Mouse (Mus musculus): ENCODE measurements around the gene Sh3d21. TPM values are rescaled to one million over a fixed set of nuclear protein-coding genes. Genes with fewer than 3 reads are reported as not detected.
A peak's percentile ranks its signal among the peaks of the same experiment; 100 is the strongest.
"Not testable (repeated sequence)": the region's sequence is repeated elsewhere in the genome, so short reads cannot be mapped to it uniquely, and the experiment has no call there.

The Sh3d21 gene
- polyA plus RNA-seq, 1 experiment from 2014 or later: 1.5 TPM

DNA sequence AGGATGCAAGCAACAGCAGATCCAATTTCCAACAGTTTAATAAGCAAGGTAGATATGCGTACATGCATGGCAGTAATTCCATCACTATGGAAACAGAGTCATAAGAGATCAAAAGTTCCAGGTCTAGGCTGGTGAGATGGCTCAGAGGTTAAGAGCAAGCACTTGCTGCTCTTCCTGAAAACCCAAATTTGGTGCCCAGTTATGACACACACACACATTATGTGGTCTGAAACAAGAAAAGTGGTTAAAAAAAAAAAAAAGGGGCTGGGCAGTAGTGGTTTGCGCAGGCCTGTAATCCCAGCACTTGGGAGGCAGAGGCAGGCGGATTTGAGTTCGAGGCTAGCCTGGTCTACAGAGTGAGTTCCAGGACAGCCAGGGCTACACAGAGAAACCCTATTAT lies 31.6 kb upstream of the Sh3d21 start:
- Histone ChIP-seq H3K4me1 (peaks cover 6% of the 10 kb centered on the region), H3K36me3 (replicated peaks) (peaks cover 96% of the 10 kb centered on the region), H3K4me3 (no peak overlapping the region), H3K27me3 (ENCODE audit: poor library complexity, severe bottlenecking) (no peaks in the 10 kb centered on the region), H3K27ac (no peak overlapping the region), H3K9me3 (no peaks in the 10 kb centered on the region)
- no peak for DNase-seq (ENCODE audit: extremely low spot score, low spot score)
- 90% methylated on average over 4 of the region's 4 CpGs for WGBS

DNA sequence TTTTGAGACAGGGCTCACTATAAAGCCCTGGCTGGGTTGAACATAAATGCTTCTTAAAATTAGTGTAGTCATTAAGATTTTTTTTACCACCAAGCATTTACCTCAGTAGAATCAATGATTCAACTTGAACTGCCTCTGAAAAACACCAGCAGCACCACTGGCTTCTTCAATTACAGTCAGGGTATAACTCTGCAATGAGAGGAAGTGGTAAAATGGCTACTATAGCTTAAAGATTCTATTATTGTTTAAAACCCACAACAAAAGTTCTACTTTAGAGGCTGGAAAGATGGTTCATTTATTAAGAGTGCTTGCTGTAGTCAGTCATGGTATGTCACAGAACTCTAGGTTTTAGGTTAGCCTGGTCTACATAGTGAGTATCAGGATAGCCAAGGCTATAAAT lies 30.9 kb upstream of the Sh3d21 start:
- Histone ChIP-seq H3K4me3 (no peak overlapping the region), H3K27ac (no peak overlapping the region), H3K27me3 (ENCODE audit: poor library complexity, severe bottlenecking) (no peaks in the 10 kb centered on the region), H3K4me1 (no peaks in the 10 kb centered on the region), H3K9me3 (no peaks in the 10 kb centered on the region), H3K36me3 (replicated peaks) (peaks cover 96% of the 10 kb centered on the region)
- no peak for DNase-seq (ENCODE audit: extremely low spot score, low spot score)

DNA sequence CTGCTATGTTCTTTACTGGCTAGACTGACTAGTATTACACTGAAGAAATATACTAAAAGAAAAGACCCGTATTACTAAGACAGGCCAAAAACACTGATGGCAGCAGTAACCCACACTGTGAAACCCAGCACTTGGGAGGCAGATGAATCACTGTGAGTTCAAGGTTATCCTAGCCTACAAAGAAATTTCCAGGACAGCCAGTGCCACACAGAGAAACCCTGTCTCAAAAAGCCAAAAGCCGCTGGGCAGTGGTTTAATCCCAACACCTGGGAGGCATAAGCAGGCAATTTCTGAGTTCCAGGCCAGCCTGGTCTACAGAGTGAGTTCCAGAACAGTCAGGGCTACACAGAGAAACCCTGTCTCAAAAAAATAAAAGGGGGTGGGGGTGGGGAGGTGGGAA lies 27.3 kb upstream of the Sh3d21 start:
- Histone ChIP-seq H3K27ac (no peak overlapping the region), H3K27me3 (ENCODE audit: poor library complexity, severe bottlenecking) (no peaks in the 10 kb centered on the region), H3K36me3 (replicated peaks) (peaks cover 95% of the 10 kb centered on the region), H3K4me1 (no peaks in the 10 kb centered on the region), H3K4me3 (no peak overlapping the region), H3K9me3 (no peaks in the 10 kb centered on the region)
- DNase-seq (ENCODE audit: extremely low spot score, low spot score): no peak
- 85% methylated on average over 2 of the region's 2 CpGs for WGBS

DNA sequence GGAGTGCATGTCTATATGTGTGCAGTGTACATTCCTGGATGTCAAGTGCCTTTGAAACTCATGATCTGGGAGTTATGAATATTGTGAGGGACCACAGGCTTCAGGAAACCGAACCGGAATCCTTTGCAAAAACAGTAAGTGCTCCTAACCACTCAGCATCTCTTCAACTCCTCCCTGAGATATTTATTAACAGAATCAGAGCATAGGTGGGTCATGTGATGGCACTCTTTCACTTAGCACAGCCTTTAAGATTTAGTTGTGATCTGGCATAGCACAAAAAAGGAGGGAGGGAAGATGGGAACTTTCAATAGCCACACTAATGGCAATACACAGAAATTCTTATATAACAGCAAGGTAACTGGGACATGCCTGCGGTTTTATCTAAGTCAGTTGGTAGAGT lies 23.8 kb upstream of the Sh3d21 start:
- no peaks in the 10 kb centered on the region for H3K27me3 ChIP-seq (ENCODE audit: poor library complexity, severe bottlenecking)
- WGBS: 98% methylated on average over 3 of the region's 3 CpGs
- H3K4me1 ChIP-seq: no peaks in the 10 kb centered on the region
- no peaks in the 10 kb centered on the region for H3K9me3 ChIP-seq
- H3K27ac ChIP-seq: no peak overlapping the region
- DNase-seq (ENCODE audit: extremely low spot score, low spot score): no peak
- H3K36me3 ChIP-seq (replicated peaks): peaks cover 95% of the 10 kb centered on the region
- H3K4me3 ChIP-seq: no peak overlapping the region

DNA sequence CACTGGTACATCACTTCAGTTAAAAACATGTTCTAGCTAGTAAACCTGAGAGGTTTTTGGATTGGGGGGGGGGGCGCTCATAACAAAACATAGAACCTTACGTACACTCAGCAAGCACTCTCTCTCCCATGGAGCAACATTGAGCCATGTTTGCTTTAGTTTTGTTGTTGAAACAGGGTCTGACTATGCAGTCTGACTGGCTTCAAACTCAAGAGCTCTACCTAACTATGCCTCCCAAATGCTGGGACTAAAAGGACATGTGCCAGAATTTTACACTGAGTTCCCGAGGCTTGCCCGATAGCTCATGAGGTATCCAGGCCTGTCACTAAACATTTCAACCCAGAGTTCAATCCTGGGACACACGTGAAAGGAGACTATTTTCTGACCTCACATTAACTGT lies 19.7 kb upstream of the Sh3d21 start:
- DNase-seq (ENCODE audit: extremely low spot score, low spot score): no peak
- no peak overlapping the region for H3K4me3 ChIP-seq
- peaks cover 97% of the 10 kb centered on the region for H3K36me3 ChIP-seq (replicated peaks)
- no peak overlapping the region for H3K27ac ChIP-seq
- H3K27me3 ChIP-seq (ENCODE audit: poor library complexity, severe bottlenecking): no peaks in the 10 kb centered on the region
- H3K4me1 ChIP-seq: no peaks in the 10 kb centered on the region
- WGBS: 94% methylated on average over 5 of the region's 5 CpGs
- H3K9me3 ChIP-seq: no peaks in the 10 kb centered on the region

DNA sequence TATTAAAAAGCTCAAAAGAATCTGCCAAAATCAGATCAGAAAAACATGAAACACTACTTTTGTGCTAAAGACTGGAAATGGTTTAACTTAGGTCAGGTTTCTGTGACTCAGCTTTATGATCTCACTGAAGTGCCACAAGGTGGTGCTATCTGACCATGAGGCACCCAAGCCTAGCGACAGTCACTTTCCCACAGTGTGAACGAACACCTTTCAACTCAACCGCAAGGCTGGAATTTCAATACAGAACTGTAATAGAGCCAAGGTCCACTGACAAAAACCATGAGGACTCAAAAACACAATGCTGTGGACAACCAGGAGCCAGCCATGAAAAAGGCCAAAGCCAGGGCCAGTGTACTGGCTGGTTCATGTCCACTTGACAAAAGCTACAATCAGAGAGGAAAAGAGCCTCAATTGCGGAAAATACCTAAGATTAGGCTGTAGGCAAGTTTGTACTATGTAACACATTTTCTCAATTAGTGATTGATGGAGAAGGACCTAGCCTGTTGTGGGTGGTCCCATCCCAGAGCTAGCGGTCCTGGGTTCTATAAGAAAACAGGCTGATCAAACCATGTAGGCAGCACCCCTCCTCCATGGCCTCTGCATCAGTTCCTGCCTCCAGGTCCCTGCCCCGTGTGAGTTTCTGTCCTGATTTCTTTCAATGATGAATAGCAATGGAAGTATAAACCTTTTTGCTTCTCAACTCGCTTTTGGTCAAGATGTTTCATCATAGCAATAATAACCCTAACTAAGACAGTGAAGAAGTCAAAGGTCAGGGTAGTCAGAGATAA lies 18.1 kb upstream of the Sh3d21 start:
- Histone ChIP-seq H3K27ac (no peak overlapping the region), H3K27me3 (ENCODE audit: poor library complexity, severe bottlenecking) (no peaks in the 10 kb centered on the region), H3K4me3 (no peak overlapping the region), H3K4me1 (no peaks in the 10 kb centered on the region), H3K36me3 (replicated peaks) (peaks cover 96% of the 10 kb centered on the region), H3K9me3 (no peaks in the 10 kb centered on the region)
- WGBS: 78% methylated on average over 7 of the region's 7 CpGs
- no peak for DNase-seq (ENCODE audit: extremely low spot score, low spot score)

DNA sequence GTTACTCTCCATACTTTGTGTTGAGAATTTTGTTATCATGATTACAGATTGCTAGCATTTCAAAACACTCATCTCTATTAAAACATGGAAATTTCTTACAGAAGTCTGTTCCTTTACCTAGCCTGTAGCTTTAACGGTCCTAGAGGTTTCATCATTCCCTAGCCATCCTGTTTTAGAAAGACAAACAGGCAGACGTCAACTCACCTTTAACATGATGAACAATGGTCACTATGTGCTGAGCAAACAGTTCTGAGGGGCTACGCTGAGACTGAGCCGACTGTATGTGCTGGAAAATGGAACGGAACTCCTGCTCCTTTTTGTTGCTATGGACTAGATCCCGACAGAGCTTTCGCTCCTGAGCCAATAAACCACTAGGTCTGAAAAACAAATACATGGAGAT lies 12.7 kb upstream of the Sh3d21 start:
- H3K36me3 ChIP-seq (replicated peaks): peaks cover 97% of the 10 kb centered on the region

DNA sequence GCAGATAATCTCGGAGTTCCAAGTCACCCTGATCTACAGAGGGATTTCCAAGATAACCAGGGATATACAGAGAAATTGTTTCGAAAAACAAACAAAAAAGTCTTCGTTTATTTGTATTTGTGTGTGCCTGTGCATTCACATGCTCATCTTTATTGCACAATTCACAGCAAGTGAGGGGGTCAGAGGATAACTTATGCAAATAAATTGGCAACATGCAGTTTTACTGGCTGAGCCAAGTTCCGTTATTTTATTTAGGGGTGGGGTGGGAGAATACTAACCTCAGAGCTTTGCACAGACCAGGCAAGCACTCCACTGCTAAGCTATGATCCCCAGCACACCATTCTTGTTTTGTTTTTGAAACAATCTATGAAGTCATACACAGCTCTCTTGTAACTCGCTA lies 10.5 kb upstream of the Sh3d21 start:
- DNase-seq (ENCODE audit: extremely low spot score, low spot score): no peak
- H3K36me3 ChIP-seq (replicated peaks): peaks cover 97% of the 10 kb centered on the region

More for the DNA sequence above, 12.7 kb upstream of the Sh3d21 start:
- not testable (repeated sequence) for DNase-seq (ENCODE audit: extremely low spot score, low spot score); H3K27ac ChIP-seq; H3K27me3 ChIP-seq (ENCODE audit: poor library complexity, severe bottlenecking); H3K9me3 ChIP-seq; H3K4me1 ChIP-seq; H3K4me3 ChIP-seq
- 94% methylated on average over 7 of the region's 7 CpGs for WGBS

DNA sequence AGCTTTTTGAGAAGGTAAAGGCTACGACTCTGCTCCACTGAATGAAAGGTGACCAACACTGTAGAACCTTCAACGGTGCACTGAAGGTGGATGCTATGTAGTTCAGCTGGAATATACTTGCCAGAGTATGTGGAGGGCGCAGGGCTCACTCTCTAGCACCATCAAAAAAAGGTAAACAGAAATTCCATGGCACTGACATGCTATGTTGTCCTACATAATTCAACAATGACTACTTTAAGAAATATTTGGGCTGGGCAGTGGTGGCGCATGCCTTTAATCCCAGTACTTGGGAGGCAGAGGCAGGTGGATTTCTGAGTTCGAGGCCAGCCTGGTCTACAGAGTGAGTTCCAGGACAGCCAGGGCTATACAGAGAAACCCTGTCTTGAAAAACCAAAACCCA lies 7.4 kb upstream of the Sh3d21 start:
- H3K36me3 ChIP-seq (replicated peaks): peaks cover 100% of the 10 kb centered on the region
- not testable (repeated sequence) for DNase-seq (ENCODE audit: extremely low spot score, low spot score); H3K4me1 ChIP-seq; H3K9me3 ChIP-seq; H3K4me3 ChIP-seq; H3K27me3 ChIP-seq (ENCODE audit: poor library complexity, severe bottlenecking); H3K27ac ChIP-seq
- 96% methylated on average over 5 of the region's 5 CpGs for WGBS

More for the DNA sequence above, 10.5 kb upstream of the Sh3d21 start:
- H3K4me3 ChIP-seq: no peak overlapping the region
- H3K4me1 ChIP-seq: no peaks in the 10 kb centered on the region
- 95% methylated on average over 5 of the region's 5 CpGs for WGBS
- no peaks in the 10 kb centered on the region for H3K27me3 ChIP-seq (ENCODE audit: poor library complexity, severe bottlenecking)
- no peaks in the 10 kb centered on the region for H3K9me3 ChIP-seq
- no peak overlapping the region for H3K27ac ChIP-seq

DNA sequence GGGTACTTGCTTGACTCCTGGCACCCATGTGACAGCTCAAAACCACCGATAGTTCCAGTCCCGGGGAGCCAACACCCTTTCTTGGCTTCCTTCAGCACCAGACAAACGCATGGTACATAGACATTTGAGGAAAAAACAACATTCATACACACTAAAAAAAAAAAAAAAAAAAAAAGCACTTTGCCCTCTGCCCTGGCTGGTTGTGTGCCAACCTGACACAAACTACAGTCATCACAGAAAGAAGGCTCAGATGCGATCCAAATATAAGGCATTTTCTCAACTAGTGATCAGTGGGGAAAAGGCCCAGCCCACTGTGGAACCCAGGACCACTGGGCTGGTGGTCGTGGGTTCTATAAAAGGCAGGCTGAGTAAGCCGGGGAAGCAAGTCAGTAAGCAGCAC lies 5.6 kb upstream of the Sh3d21 start:
- Histone ChIP-seq H3K9me3 (no peaks in the 10 kb centered on the region), H3K36me3 (replicated peaks) (peaks cover 91% of the 10 kb centered on the region), H3K27ac (no peak overlapping the region), H3K27me3 (ENCODE audit: poor library complexity, severe bottlenecking) (no peaks in the 10 kb centered on the region), H3K4me3 (no peak overlapping the region), H3K4me1 (no peaks in the 10 kb centered on the region; the same call in 1 of the 2 replicates)
- WGBS: 92% methylated on average over 6 of the region's 6 CpGs
- DNase-seq (ENCODE audit: extremely low spot score, low spot score): no peak

DNA sequence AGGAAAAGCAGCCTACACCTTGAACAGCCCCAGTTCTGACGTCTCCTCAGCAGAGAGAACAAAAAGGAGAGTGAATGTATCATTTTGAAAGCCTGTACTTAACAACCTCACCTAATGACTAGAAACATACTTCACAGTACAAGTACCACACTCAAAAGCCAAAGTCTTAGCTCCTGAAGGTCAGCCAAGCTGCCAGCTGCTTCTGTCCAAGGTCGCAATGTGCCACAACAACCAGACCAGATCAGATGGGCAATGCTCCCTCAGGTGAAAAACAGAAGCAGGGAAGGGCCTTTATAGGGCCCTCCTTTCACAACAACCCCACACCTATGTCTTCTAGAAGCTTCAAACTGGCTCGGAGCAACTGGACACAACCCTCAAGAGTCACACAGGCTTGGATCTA lies 2.8 kb upstream of the Sh3d21 start:
- Histone ChIP-seq H3K4me3 (no peak overlapping the region), H3K36me3 (replicated peaks) (peaks cover 68% of the 10 kb centered on the region), H3K27ac (no peak overlapping the region), H3K27me3 (ENCODE audit: poor library complexity, severe bottlenecking) (no peaks in the 10 kb centered on the region), H3K4me1 (peaks cover 22% of the 10 kb centered on the region), H3K9me3 (no peaks in the 10 kb centered on the region)
- DNase-seq (ENCODE audit: extremely low spot score, low spot score): no peak
- WGBS: 83% methylated on average over 3 of the region's 3 CpGs

DNA sequence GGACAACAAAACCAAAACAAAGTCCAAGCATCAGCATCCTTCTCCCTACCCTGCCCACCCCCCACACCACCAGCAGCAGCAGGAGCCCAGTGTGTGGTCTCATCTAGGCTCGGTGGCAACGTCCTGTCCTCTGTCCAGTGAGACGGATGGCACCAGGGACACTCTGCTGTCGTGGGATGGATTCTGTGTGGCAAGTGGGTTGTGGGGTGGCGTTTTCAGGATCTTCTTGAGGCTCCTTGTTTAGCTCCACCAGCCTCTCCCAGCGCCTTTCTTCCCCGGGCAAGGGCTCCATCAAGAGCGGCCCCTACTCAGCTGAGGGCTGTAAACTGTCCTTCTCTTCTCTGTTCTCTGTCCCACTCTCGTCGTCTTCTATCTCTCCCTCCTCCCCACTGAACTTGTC lies 1.8 kb upstream of the Sh3d21 start:
- not testable (repeated sequence) for H3K27ac ChIP-seq; DNase-seq (ENCODE audit: extremely low spot score, low spot score); H3K9me3 ChIP-seq; H3K27me3 ChIP-seq (ENCODE audit: poor library complexity, severe bottlenecking); H3K4me3 ChIP-seq
- 76% methylated on average over 10 of the region's 10 CpGs for WGBS
- H3K4me1 ChIP-seq: peaks cover 22% of the 10 kb centered on the region
- H3K36me3 ChIP-seq (replicated peaks): peaks cover 58% of the 10 kb centered on the region

DNA sequence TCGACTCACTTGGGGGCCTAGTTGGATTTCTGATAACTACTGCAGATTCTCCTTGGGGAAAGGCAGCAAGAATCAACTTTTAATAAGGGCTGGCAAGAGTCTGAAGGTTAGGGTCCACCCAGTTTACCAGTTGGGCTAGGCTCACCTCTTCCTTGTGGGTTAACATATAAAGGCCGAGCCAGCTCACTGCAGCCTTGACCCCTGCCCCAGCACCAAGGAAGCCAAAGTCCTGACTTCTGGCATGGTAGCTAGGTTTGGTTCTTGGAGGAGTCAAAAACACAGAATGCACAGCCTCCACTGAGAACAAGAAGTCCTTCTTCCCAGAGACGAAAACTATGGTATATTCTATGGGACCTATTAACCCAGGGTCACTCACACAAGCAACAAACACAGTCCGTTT lies 394 bp upstream of the Sh3d21 start:
- Histone ChIP-seq H3K4me3 (peak overlapping the region; percentile 69), H3K27ac (no peak overlapping the region)
- WGBS: 68% methylated on average over 4 of the region's 4 CpGs

More for the DNA sequence above, 394 bp upstream of the Sh3d21 start:
- H3K9me3 ChIP-seq: no peaks in the 10 kb centered on the region
- no peak for DNase-seq (ENCODE audit: extremely low spot score, low spot score)
- peaks cover 44% of the 10 kb centered on the region for H3K36me3 ChIP-seq (replicated peaks)
- H3K4me1 ChIP-seq: peaks cover 22% of the 10 kb centered on the region
- no peaks in the 10 kb centered on the region for H3K27me3 ChIP-seq (ENCODE audit: poor library complexity, severe bottlenecking)

Data from forebrain, embryonic 10.5 days (tissue).